ENCODE assay signal across 14 mouse cellular contexts in the genomic region with DNA sequence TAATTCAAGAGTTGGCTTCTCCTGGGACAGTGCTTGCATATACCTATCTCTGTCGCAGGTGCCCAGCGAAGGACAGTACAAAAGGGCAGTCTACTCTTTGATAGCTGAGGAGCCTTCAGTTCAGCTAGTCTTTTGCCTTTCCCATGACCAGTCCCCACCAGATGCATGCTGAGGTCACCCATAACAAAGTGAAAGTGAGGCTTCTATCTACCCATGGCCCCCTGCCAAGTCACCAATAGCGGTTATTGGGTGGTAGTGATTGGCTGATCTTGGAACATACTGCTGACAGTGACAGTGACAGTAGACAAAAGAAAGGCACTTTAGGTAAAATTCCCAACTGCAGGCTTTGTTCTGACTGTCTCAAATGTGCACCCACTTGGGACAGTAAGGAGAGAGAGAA. TPM values are rescaled to one million over a fixed set of nuclear protein-coding genes. Genes with fewer than 3 reads are reported as not detected.
DNase-seq lines count a peak whose midpoint lies in the region; ATAC-seq and TF ChIP-seq lines count a peak whose summit lies in the region.
"Had no signal": no experiment of that assay in that cellular context is flagged by ENCODE, and none has a peak within 500 bp of the region (broad histone marks: within the 10 kb centered on the region; RNA-seq: fewer than 3 reads in every experiment).

No protein-coding gene starts in this region.

- no peaks in the 10 kb centered on the region for H3K9me3 ChIP-seq in embryonic facial prominence, embryonic 12.5 days
- no peaks in the 10 kb centered on the region for H3K9me3 ChIP-seq in embryonic facial prominence, embryonic 10.5 days
- no peaks in the 10 kb centered on the region for H3K9me3 ChIP-seq in lung, embryonic 15.5 days
- no peaks in the 10 kb centered on the region for H3K9me3 ChIP-seq in liver, postnatal 0 days (ENCODE audit: low read length)
- H3K9me3 ChIP-seq: hindbrain, embryonic 15.5 days had no signal

- H3K4me2 ChIP-seq in embryonic facial prominence, embryonic 12.5 days (replicated peaks) = no peak overlapping the region
- H3K4me2 ChIP-seq in lung, embryonic 15.5 days = peak overlapping the region; percentile 21
- peak overlapping the region; percentile 55 for H3K4me2 ChIP-seq in liver, postnatal 0 days (ENCODE audit: low read depth, low read length)
- H3K4me2 ChIP-seq: hindbrain, embryonic 15.5 days had no signal

- H3K9ac ChIP-seq in embryonic facial prominence, embryonic 12.5 days = no peak overlapping the region
- no peak overlapping the region for H3K9ac ChIP-seq in lung, embryonic 15.5 days
- 0 out of 2 replicates have a peak overlapping the region, but pooled peaks have one; percentile 41 for H3K9ac ChIP-seq in liver, postnatal 0 days (replicated peaks)
- H3K9ac ChIP-seq: hindbrain, embryonic 15.5 days had no signal

- H3K4me3 ChIP-seq in embryonic facial prominence, embryonic 12.5 days = no peak overlapping the region
- no peak overlapping the region for H3K4me3 ChIP-seq in embryonic facial prominence, embryonic 10.5 days
- H3K4me3 ChIP-seq in lung, embryonic 15.5 days = no peak overlapping the region
- no peak overlapping the region; the same call in 1 of the 2 replicates for H3K4me3 ChIP-seq in liver, postnatal 0 days (ENCODE audit: low read depth, low read length)
- H3K4me3 ChIP-seq: hindbrain, embryonic 15.5 days had no signal

- no peak for DNase-seq in embryonic facial prominence, embryonic 10.5 days (ENCODE audit: low spot score)
- no peak for DNase-seq in lung, postnatal 25 days (ENCODE audit: low spot score)
- DNase-seq in liver, postnatal 0 days = peak; percentile 51
- no peak for DNase-seq in kidney, postnatal 25 days
- no peak for DNase-seq in embryo, embryonic 11 days
- no peak for DNase-seq in right cerebral cortex, adult 18-20 months
- DNase-seq: B cell, adult 2 months; cerebellum, adult 9-10 months; spleen, adult 18-20 months; thymus, postnatal 4 days had no signal

- 91% methylated on average over 3 of the region's 3 CpGs for WGBS in embryonic facial prominence, embryonic 12.5 days
- WGBS in embryonic facial prominence, embryonic 10.5 days = 96% methylated on average over 3 of the region's 3 CpGs
- WGBS in lung, embryonic 15.5 days = 51% methylated on average over 3 of the region's 3 CpGs
- WGBS in liver, postnatal 0 days (ENCODE audit: insufficient replicate concordance) = 65% methylated on average over 3 of the region's 3 CpGs

- no peak for TF ChIP-seq CTCF in liver, postnatal 0 days (IDR thresholded peaks at IDR 0.05; ENCODE audit: low read depth)

- no peak for TF ChIP-seq EP300 in liver, postnatal 0 days (IDR thresholded peaks at IDR 0.05; ENCODE audit: low read depth)

- peaks cover 36% of the 10 kb centered on the region for H3K4me1 ChIP-seq in embryonic facial prominence, embryonic 12.5 days
- H3K4me1 ChIP-seq in embryonic facial prominence, embryonic 10.5 days = peaks cover 52% of the 10 kb centered on the region
- peaks cover 43% of the 10 kb centered on the region for H3K4me1 ChIP-seq in lung, embryonic 15.5 days
- H3K4me1 ChIP-seq in liver, postnatal 0 days (ENCODE audit: insufficient read depth) = peaks cover 3% of the 10 kb centered on the region; the same call in 1 of the 2 replicates

- ATAC-seq in embryonic facial prominence, embryonic 12.5 days (ENCODE audit: insufficient number of reproducible peaks, insufficient read depth, low FRiP score, low TSS enrichment) = no peak
- ATAC-seq in lung, embryonic 15.5 days (ENCODE audit: borderline replicate concordance, extremely low read depth, low FRiP score, low TSS enrichment) = no peak
- peak; percentile 85 for ATAC-seq in liver, postnatal 0 days

- no peaks in the 10 kb centered on the region for H3K27me3 ChIP-seq in embryonic facial prominence, embryonic 12.5 days
- H3K27me3 ChIP-seq in embryonic facial prominence, embryonic 10.5 days (replicated peaks; ENCODE audit: low read depth, poor library complexity, severe bottlenecking) = no peaks in the 10 kb centered on the region
- no peaks in the 10 kb centered on the region for H3K27me3 ChIP-seq in lung, embryonic 15.5 days
- no peaks in the 10 kb centered on the region for H3K27me3 ChIP-seq in liver, postnatal 0 days (ENCODE audit: insufficient read depth, low read length)
- H3K27me3 ChIP-seq: hindbrain, embryonic 15.5 days had no signal

- peak overlapping the region; percentile 23; the same call in 1 of the 2 replicates for H3K27ac ChIP-seq in embryonic facial prominence, embryonic 12.5 days
- no peak overlapping the region for H3K27ac ChIP-seq in embryonic facial prominence, embryonic 10.5 days (replicated peaks)
- peak overlapping the region; percentile 50 for H3K27ac ChIP-seq in lung, embryonic 15.5 days
- H3K27ac ChIP-seq in liver, postnatal 0 days (ENCODE audit: low read depth) = peak overlapping the region; percentile 81
- H3K27ac ChIP-seq: hindbrain, embryonic 15.5 days; kidney, postnatal 0 days had no signal

- no peaks in the 10 kb centered on the region for H3K36me3 ChIP-seq in embryonic facial prominence, embryonic 12.5 days
- H3K36me3 ChIP-seq in embryonic facial prominence, embryonic 10.5 days (replicated peaks) = peaks cover 4% of the 10 kb centered on the region; the same call in 1 of the 2 replicates
- H3K36me3 ChIP-seq in lung, embryonic 15.5 days = no peaks in the 10 kb centered on the region
- no peaks in the 10 kb centered on the region for H3K36me3 ChIP-seq in liver, postnatal 0 days (replicated peaks; ENCODE audit: insufficient read depth, low read length)
- H3K36me3 ChIP-seq: hindbrain, embryonic 15.5 days had no signal

RNA-seq across cellular contexts. Expression of gene Tnfrsf19, which starts 53.2 kb away (rescaled TPM):
- polyA plus RNA-seq in embryonic facial prominence, embryonic 12.5 days (2016; fragmentation: Nextera tagmentation; extraction: Ambion mirVana) = 49.0 and 62.6 TPM in 2 replicates
- 37.2 and 41.4 TPM in 2 replicates for polyA plus RNA-seq in embryonic facial prominence, embryonic 10.5 days (2016; fragmentation: Nextera tagmentation; extraction: Ambion mirVana)
- polyA plus RNA-seq in lung, embryonic 15.5 days (2015; fragmentation: Nextera tagmentation; extraction: Ambion mirVana) = 96.5 and 105 TPM in 2 replicates
- polyA plus RNA-seq in liver, postnatal 0 days (2015; fragmentation: Nextera tagmentation; extraction: Ambion mirVana) = 2.4 and 2.5 TPM in 2 replicates

Comparison
In these comparisons a context has a peak if more than half of its experiments do, and no peak if none do; other contexts are left out.
1. RNA of gene Tnfrsf19, which starts 53.2 kb away (polyA plus RNA-seq): 96.5 to 105 TPM in lung, embryonic 15.5 days, 49.0 to 62.6 TPM in embryonic facial prominence, embryonic 12.5 days and 37.2 to 41.4 TPM in embryonic facial prominence, embryonic 10.5 days; 2.4 to 2.5 TPM in liver, postnatal 0 days; every median in the first group is over 10 times any median in the second.